Comparison of ENCODE assay signal across 7 mouse cellular contexts in the genomic region with DNA sequence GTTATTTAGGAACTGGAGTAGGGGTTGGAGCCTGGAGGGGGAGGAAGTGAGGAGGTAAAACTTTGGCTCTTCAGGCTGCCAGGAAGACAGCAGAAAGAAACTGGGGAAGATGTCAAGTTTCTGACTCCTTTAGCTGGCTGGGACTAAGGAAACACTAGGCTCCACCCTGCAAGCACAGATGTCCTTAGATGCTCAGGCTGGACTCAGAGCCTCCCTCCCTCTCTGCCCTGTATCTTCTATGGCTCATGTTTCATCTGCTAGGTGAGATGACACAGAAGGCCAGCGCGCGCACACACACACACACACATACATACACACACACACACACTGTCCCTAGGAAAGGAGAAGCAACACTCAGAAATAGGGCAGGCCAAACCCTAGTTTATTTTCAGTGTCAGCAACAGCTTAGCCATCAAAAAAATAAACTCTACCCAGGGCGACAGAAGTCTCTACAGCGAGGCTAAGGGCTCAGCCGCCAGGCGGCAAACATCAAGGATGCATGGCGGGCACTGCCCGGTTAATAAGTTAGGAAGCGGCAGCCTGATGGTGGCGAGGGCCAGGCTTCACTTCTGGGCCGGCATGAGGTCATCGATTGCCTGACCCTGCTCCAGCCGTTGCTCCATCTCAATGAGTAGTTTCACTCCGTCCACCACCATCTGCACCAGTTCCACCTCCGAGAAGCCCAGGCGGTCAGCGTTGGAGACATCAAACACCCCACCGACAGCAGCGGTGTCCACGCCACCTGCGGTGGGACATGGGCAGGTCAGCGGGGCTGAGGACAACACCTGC. TPM values are rescaled to one million over a fixed set of nuclear protein-coding genes. Genes with fewer than 3 reads are reported as not detected.
DNase-seq lines count a peak whose midpoint lies in the region; ATAC-seq and TF ChIP-seq lines count a peak whose summit lies in the region.

No protein-coding gene starts in this region.

- peaks cover 73% of the 10 kb centered on the region for H3K4me1 ChIP-seq in E14TG2a.4 (replicated peaks; ENCODE audit: low read depth, low read length)
- H3K4me1 ChIP-seq in forebrain, embryonic 15.5 days, result peaks cover 37% of the 10 kb centered on the region
- H3K4me1 ChIP-seq in hindbrain, postnatal 0 days (ENCODE audit: insufficient read depth, low read length), result peaks cover 17% of the 10 kb centered on the region

- peak; percentile 42 for DNase-seq in A20 (ENCODE audit: low read depth, low spot score)
- peak; percentile 33 for DNase-seq in hindbrain, postnatal 0 days (ENCODE audit: low spot score)
- peak; percentile 45 for DNase-seq in lung, postnatal 25 days (ENCODE audit: low spot score)
- DNase-seq in testis, postnatal 14 days (ENCODE audit: low spot score), result peak; percentile 41
- no peak for DNase-seq in frontal cortex, postnatal 14 days (ENCODE audit: low spot score in 2 of 2)

- ATAC-seq in forebrain, embryonic 15.5 days (replicated peaks), result no peak
- no peak for ATAC-seq in hindbrain, postnatal 0 days

- TF ChIP-seq CTCF in E14TG2a.4 (conservative IDR thresholded peaks at IDR 0.05; ENCODE audit: low read length), result no peak
- TF ChIP-seq CTCF in hindbrain, postnatal 0 days (IDR thresholded peaks at IDR 0.05; ENCODE audit: low read depth), result peak; percentile 6; the same call in 1 of the 2 replicates

- 50% methylated on average over 23 of the region's 23 CpGs for WGBS in forebrain, embryonic 15.5 days
- WGBS in hindbrain, postnatal 0 days, result 36% methylated on average over 23 of the region's 23 CpGs

- H3K4me2 ChIP-seq in forebrain, embryonic 15.5 days (replicated peaks), result peak overlapping the region; percentile 71
- H3K4me2 ChIP-seq in hindbrain, postnatal 0 days (ENCODE audit: low read depth, low read length), result peak overlapping the region; percentile 77

- peaks cover 22% of the 10 kb centered on the region for H3K27me3 ChIP-seq in E14TG2a.4 (ENCODE audit: insufficient read depth, low read length)
- no peaks in the 10 kb centered on the region for H3K27me3 ChIP-seq in forebrain, embryonic 15.5 days
- H3K27me3 ChIP-seq in hindbrain, postnatal 0 days (ENCODE audit: insufficient read depth, low read length), result no peaks in the 10 kb centered on the region

- H3K27ac ChIP-seq in forebrain, embryonic 15.5 days (replicated peaks), result peak overlapping the region; percentile 91
- H3K27ac ChIP-seq in hindbrain, postnatal 0 days, result peak overlapping the region; percentile 71

- H3K9ac ChIP-seq in forebrain, embryonic 15.5 days (replicated peaks), result peak overlapping the region; percentile 96
- H3K9ac ChIP-seq in hindbrain, postnatal 0 days (replicated peaks; ENCODE audit: low read length), result peak overlapping the region; percentile 97

- peak overlapping the region; percentile 89 for H3K4me3 ChIP-seq in E14TG2a.4 (replicated peaks; ENCODE audit: low read length)
- peak overlapping the region; percentile 90 for H3K4me3 ChIP-seq in forebrain, embryonic 15.5 days
- peak overlapping the region; percentile 85 for H3K4me3 ChIP-seq in hindbrain, postnatal 0 days (ENCODE audit: low read length)

- peaks cover 37% of the 10 kb centered on the region for H3K36me3 ChIP-seq in E14TG2a.4 (ENCODE audit: insufficient read depth, low read length)
- H3K36me3 ChIP-seq in forebrain, embryonic 15.5 days, result peaks cover 13% of the 10 kb centered on the region; the same call in 1 of the 2 replicates
- 0 out of 2 replicates have a peak, but pooled peaks cover 5% of the 10 kb centered on the region for H3K36me3 ChIP-seq in hindbrain, postnatal 0 days (ENCODE audit: insufficient read depth, low read length)

- no peaks in the 10 kb centered on the region for H3K9me3 ChIP-seq in E14TG2a.4 (ENCODE audit: low read length)
- H3K9me3 ChIP-seq in forebrain, embryonic 15.5 days, result no peaks in the 10 kb centered on the region
- no peaks in the 10 kb centered on the region for H3K9me3 ChIP-seq in hindbrain, postnatal 0 days (ENCODE audit: low read length)

RNA-seq across cellular contexts. Expression of a gene that starts 2.9 kb away (rescaled TPM):
- 1,536 and 1,584 TPM in 2 replicates for polyA plus RNA-seq in forebrain, embryonic 15.5 days (2015; fragmentation: Nextera tagmentation; extraction: Ambion mirVana)
- total RNA-seq in hindbrain, postnatal 0 days (2014; rRNA removed), result 3,255 and 3,584 TPM in 2 replicates
- 2,405 and 2,624 TPM in 2 replicates for polyA plus RNA-seq in hindbrain, postnatal 0 days (2015; fragmentation: Nextera tagmentation; extraction: Ambion mirVana)

RNA-seq across cellular contexts. Expression of a gene that starts 8.7 kb away (rescaled TPM):
- 10.6 and 12.0 TPM in 2 replicates for polyA plus RNA-seq in forebrain, embryonic 15.5 days (2015; fragmentation: Nextera tagmentation; extraction: Ambion mirVana)
- 29.7 and 32.7 TPM in 2 replicates for total RNA-seq in hindbrain, postnatal 0 days (2014; rRNA removed)
- polyA plus RNA-seq in hindbrain, postnatal 0 days (2015; fragmentation: Nextera tagmentation; extraction: Ambion mirVana), result 9.2 TPM in 2 replicates

RNA-seq across cellular contexts. Expression of a gene that starts 43.9 kb away (rescaled TPM):
- polyA plus RNA-seq in forebrain, embryonic 15.5 days (2015; fragmentation: Nextera tagmentation; extraction: Ambion mirVana), result 65.1 and 69.1 TPM in 2 replicates
- 21.1 and 22.7 TPM in 2 replicates for total RNA-seq in hindbrain, postnatal 0 days (2014; rRNA removed)
- 60.1 and 64.3 TPM in 2 replicates for polyA plus RNA-seq in hindbrain, postnatal 0 days (2015; fragmentation: Nextera tagmentation; extraction: Ambion mirVana)

RNA-seq across cellular contexts. Expression of a gene that starts 43.9 kb away (rescaled TPM):
- polyA plus RNA-seq in forebrain, embryonic 15.5 days (2015; fragmentation: Nextera tagmentation; extraction: Ambion mirVana), result 48.2 and 48.7 TPM in 2 replicates
- 23.6 and 28.1 TPM in 2 replicates for total RNA-seq in hindbrain, postnatal 0 days (2014; rRNA removed)
- polyA plus RNA-seq in hindbrain, postnatal 0 days (2015; fragmentation: Nextera tagmentation; extraction: Ambion mirVana), result 60.3 and 63.9 TPM in 2 replicates

Comparison
In these comparisons a context has a peak if more than half of its experiments do, and no peak if none do; other contexts are left out.
1. DNase-seq: peak in A20 (single experiment), hindbrain, postnatal 0 days (single experiment), lung, postnatal 25 days (single experiment) and testis, postnatal 14 days (single experiment); none in frontal cortex, postnatal 14 days (0 of 2).
2. Peak in every context shown above with its lines, with median percentiles within 50 percentile points of each other: H3K4me3 ChIP-seq.